Mouse (Mus musculus): ENCODE data around the gene Spred3. TPM values are rescaled to one million over a fixed set of nuclear protein-coding genes. Genes with fewer than 3 reads are reported as not detected.

Spred3 gene
- total and polyA plus RNA-seq, 2 experiments from 2014 or later, result 6.8 to 29.0 TPM

- H3K36me3 ChIP-seq (ENCODE audit: insufficient read depth), result peaks cover 24% of the 10 kb centered on the region
- DNase-seq, result no peak
- H3K9ac ChIP-seq, result no peak overlapping the region
- H3K27me3 ChIP-seq (ENCODE audit: insufficient read depth, low read length), result peaks cover 2% of the 10 kb centered on the region; the same call in 1 of the 2 replicates
- no peak for TF ChIP-seq CTCF (IDR thresholded peaks at IDR 0.05; ENCODE audit: low read depth)
- WGBS, result 47% methylated on average over 7 of the region's 7 CpGs
- peaks cover 10% of the 10 kb centered on the region for H3K4me1 ChIP-seq (ENCODE audit: insufficient read depth)
- H3K9me3 ChIP-seq (ENCODE audit: low read length), result no peaks in the 10 kb centered on the region
- no peak for ATAC-seq
- H3K4me2 ChIP-seq (ENCODE audit: low read depth), result peak overlapping the region; percentile 63
- H3K4me3 ChIP-seq (ENCODE audit: low read depth, low read length), result peak overlapping the region; percentile 80
- no peak overlapping the region for H3K27ac ChIP-seq (ENCODE audit: low read depth, low read length)
Observed at GRCm38 (mm10) chr7:29179323-29179722, 9.1 kb upstream of the Spred3 start.

GRCm38 (mm10) chr7:29178106-29178505 lies 7.9 kb upstream of the Spred3 start:
- no peak for DNase-seq
- Histone ChIP-seq H3K4me3 (ENCODE audit: low read depth, low read length) (no peak overlapping the region), H3K9ac (no peak overlapping the region), H3K36me3 (ENCODE audit: insufficient read depth) (peaks cover 35% of the 10 kb centered on the region), H3K9me3 (ENCODE audit: low read length) (no peaks in the 10 kb centered on the region), H3K27ac (ENCODE audit: low read depth, low read length) (no peak overlapping the region), H3K4me2 (ENCODE audit: low read depth) (no peak overlapping the region), H3K4me1 (ENCODE audit: insufficient read depth) (peaks cover 10% of the 10 kb centered on the region), H3K27me3 (ENCODE audit: insufficient read depth, low read length) (peaks cover 13% of the 10 kb centered on the region)
- TF ChIP-seq CTCF (IDR thresholded peaks at IDR 0.05; ENCODE audit: low read depth), result 0 out of 2 replicates have a peak, but pooled peaks have one; percentile 32
- WGBS, result 88% methylated on average over 4 of the region's 4 CpGs
- no peak for ATAC-seq

- H3K27ac ChIP-seq (ENCODE audit: low read depth, low read length), result no peak overlapping the region
- peaks cover 39% of the 10 kb centered on the region for H3K27me3 ChIP-seq (ENCODE audit: insufficient read depth, low read length)
- no peak for TF ChIP-seq CTCF (IDR thresholded peaks at IDR 0.05; ENCODE audit: low read depth)
- 45% methylated on average over 31 of the region's 32 CpGs for WGBS
- H3K9me3 ChIP-seq (ENCODE audit: low read length), result no peaks in the 10 kb centered on the region
- no peak overlapping the region for H3K9ac ChIP-seq
- H3K4me2 ChIP-seq (ENCODE audit: low read depth), result no peak overlapping the region
- no peak for ATAC-seq
- no peak for DNase-seq
- no peak overlapping the region for H3K4me3 ChIP-seq (ENCODE audit: low read depth, low read length)
- H3K4me1 ChIP-seq (ENCODE audit: insufficient read depth), result peaks cover 13% of the 10 kb centered on the region; the same call in 1 of the 2 replicates
- peaks cover 40% of the 10 kb centered on the region for H3K36me3 ChIP-seq (ENCODE audit: insufficient read depth)
Observed at GRCm38 (mm10) chr7:29172390-29173016, 2.3 kb upstream of the Spred3 start.

- no peak for DNase-seq
- Histone ChIP-seq H3K36me3 (ENCODE audit: insufficient read depth) (peaks cover 35% of the 10 kb centered on the region), H3K27me3 (ENCODE audit: insufficient read depth, low read length) (peaks cover 39% of the 10 kb centered on the region), H3K9ac (no peak overlapping the region), H3K27ac (ENCODE audit: low read depth, low read length) (no peak overlapping the region), H3K4me3 (ENCODE audit: low read depth, low read length) (peak overlapping the region; percentile 75; the same call in 1 of the 2 replicates), H3K4me1 (ENCODE audit: insufficient read depth) (peaks cover 13% of the 10 kb centered on the region; the same call in 1 of the 2 replicates), H3K4me2 (ENCODE audit: low read depth) (peak overlapping the region; percentile 59), H3K9me3 (ENCODE audit: low read length) (no peaks in the 10 kb centered on the region)
- no peak for ATAC-seq
- TF ChIP-seq CTCF (IDR thresholded peaks at IDR 0.05; ENCODE audit: low read depth), result no peak
- WGBS, result 9% methylated on average over 34 of the region's 34 CpGs
Observed at GRCm38 (mm10) chr7:29171562-29172097, 1.4 kb upstream of the Spred3 start.

GRCm38 (mm10) chr7:29170755-29171561 lies 747 bp upstream of the Spred3 start:
- no peak for DNase-seq
- ATAC-seq, result no peak

GRCm38 (mm10) chr7:29169231-29170065 lies 763 bp downstream of the Spred3 start:
- peaks cover 13% of the 10 kb centered on the region; the same call in 1 of the 2 replicates for H3K4me1 ChIP-seq (ENCODE audit: insufficient read depth)
- 2% methylated on average over 31 of the region's 39 CpGs for WGBS
- peak; percentile 87 for ATAC-seq

More at GRCm38 (mm10) chr7:29170755-29171561, 747 bp upstream of the Spred3 start:
- Histone ChIP-seq H3K27me3 (ENCODE audit: insufficient read depth, low read length) (peaks cover 39% of the 10 kb centered on the region), H3K36me3 (ENCODE audit: insufficient read depth) (peaks cover 35% of the 10 kb centered on the region), H3K4me2 (ENCODE audit: low read depth) (peak overlapping the region; percentile 59), H3K4me1 (ENCODE audit: insufficient read depth) (peaks cover 13% of the 10 kb centered on the region; the same call in 1 of the 2 replicates), H3K9me3 (ENCODE audit: low read length) (no peaks in the 10 kb centered on the region), H3K4me3 (ENCODE audit: low read depth, low read length) (peak overlapping the region; percentile 75), H3K27ac (ENCODE audit: low read depth, low read length) (no peak overlapping the region), H3K9ac (no peak overlapping the region)
- WGBS, result 2% methylated on average over 42 of the region's 43 CpGs
- no peak for TF ChIP-seq CTCF (IDR thresholded peaks at IDR 0.05; ENCODE audit: low read depth)

More at GRCm38 (mm10) chr7:29169231-29170065, 763 bp downstream of the Spred3 start:
- H3K36me3 ChIP-seq (ENCODE audit: insufficient read depth), result peaks cover 20% of the 10 kb centered on the region
- H3K9ac ChIP-seq, result peak overlapping the region; percentile 72
- H3K27ac ChIP-seq (ENCODE audit: low read depth, low read length), result peak overlapping the region; percentile 81
- DNase-seq, result peak; percentile 90
- peak overlapping the region; percentile 59 for H3K4me2 ChIP-seq (ENCODE audit: low read depth)
- H3K9me3 ChIP-seq (ENCODE audit: low read length), result no peaks in the 10 kb centered on the region
- H3K4me3 ChIP-seq (ENCODE audit: low read depth, low read length), result peak overlapping the region; percentile 75
- H3K27me3 ChIP-seq (ENCODE audit: insufficient read depth, low read length), result peaks cover 38% of the 10 kb centered on the region
- TF ChIP-seq CTCF (IDR thresholded peaks at IDR 0.05; ENCODE audit: low read depth), result no peak
